Mouse (Mus musculus) limb, embryonic 15.5 days (tissue): ENCODE data around the gene Zfp429. TPM values are rescaled to one million over a fixed set of nuclear protein-coding genes. Genes with fewer than 3 reads are reported as not detected.
A peak's percentile ranks its signal among the peaks of the same experiment; 100 is the strongest.
"Not testable (repeated sequence)": the region's sequence is repeated elsewhere in the genome, so short reads cannot be mapped to it uniquely, and the experiment has no call there.

Experiments
- ATAC-seq: fragments of 200-750 bp; cut with Nextera tagmentation; 2 replicates; pipeline ENCODE4 v1.8.0; 2017; ENCODE audit warnings: low read depth, moderate TSS enrichment; ENCODE audit not compliant: insufficient number of reproducible peaks, low FRiP score, low TSS enrichment
- H3K27ac ChIP-seq: fragments of 300-500 bp; sonication (generic); 2 replicates; pipeline ENCODE4 v1.5.1; 2015; ENCODE audit warnings: moderate library complexity, mild to moderate bottlenecking, inconsistent platforms
- H3K27me3 ChIP-seq: fragments of 300-500 bp; sonication (generic); 2 replicates; pipeline ENCODE4 v1.6.1; 2015; ENCODE audit warnings: inconsistent platforms
- H3K36me3 ChIP-seq: fragments of 300-500 bp; sonication (generic); 2 replicates; pipeline ENCODE4 v1.6.1; 2015; ENCODE audit warnings: inconsistent platforms
- H3K4me1 ChIP-seq: fragments of 300-500 bp; sonication (generic); 2 replicates; pipeline ENCODE4 v1.6.1; 2015; ENCODE audit warnings: inconsistent platforms
- H3K4me2 ChIP-seq: fragments of 300-500 bp; sonication (generic); 2 replicates; pipeline ENCODE4 v1.6.1; 2015; ENCODE audit warnings: mild to moderate bottlenecking, inconsistent platforms
- H3K4me3 ChIP-seq: fragments of 300-500 bp; sonication (generic); 2 replicates; pipeline ENCODE4 v1.5.1; 2015; ENCODE audit warnings: mild to moderate bottlenecking, inconsistent platforms
- H3K9ac ChIP-seq: fragments of 300-500 bp; sonication (generic); 2 replicates; pipeline ENCODE4 v1.6.1; 2015; ENCODE audit warnings: inconsistent platforms
- H3K9me3 ChIP-seq: fragments of 300-500 bp; sonication (generic); 2 replicates; pipeline ENCODE4 v1.6.1; 2016; ENCODE audit warnings: inconsistent platforms
- WGBS: fragments of 180-500 bp; shearing (Covaris S2); methylation state at CpG from one replicate; pipeline ENCODE4 v1.1.7; 2015; 5-methylcytosine and 5-hydroxymethylcytosine counted together
- polyA plus RNA-seq: library from polyadenylated mRNA; unstranded; fragments of >200 nt; fragmentation: Nextera tagmentation; extraction: Ambion mirVana; gene quantifications from 2 replicates; pipeline ENCODE4 v1.2.1, GENCODE M21; 2015

Zfp429 gene
- polyA plus RNA-seq, 1 experiment from 2014 or later: 7.6 TPM

DNA sequence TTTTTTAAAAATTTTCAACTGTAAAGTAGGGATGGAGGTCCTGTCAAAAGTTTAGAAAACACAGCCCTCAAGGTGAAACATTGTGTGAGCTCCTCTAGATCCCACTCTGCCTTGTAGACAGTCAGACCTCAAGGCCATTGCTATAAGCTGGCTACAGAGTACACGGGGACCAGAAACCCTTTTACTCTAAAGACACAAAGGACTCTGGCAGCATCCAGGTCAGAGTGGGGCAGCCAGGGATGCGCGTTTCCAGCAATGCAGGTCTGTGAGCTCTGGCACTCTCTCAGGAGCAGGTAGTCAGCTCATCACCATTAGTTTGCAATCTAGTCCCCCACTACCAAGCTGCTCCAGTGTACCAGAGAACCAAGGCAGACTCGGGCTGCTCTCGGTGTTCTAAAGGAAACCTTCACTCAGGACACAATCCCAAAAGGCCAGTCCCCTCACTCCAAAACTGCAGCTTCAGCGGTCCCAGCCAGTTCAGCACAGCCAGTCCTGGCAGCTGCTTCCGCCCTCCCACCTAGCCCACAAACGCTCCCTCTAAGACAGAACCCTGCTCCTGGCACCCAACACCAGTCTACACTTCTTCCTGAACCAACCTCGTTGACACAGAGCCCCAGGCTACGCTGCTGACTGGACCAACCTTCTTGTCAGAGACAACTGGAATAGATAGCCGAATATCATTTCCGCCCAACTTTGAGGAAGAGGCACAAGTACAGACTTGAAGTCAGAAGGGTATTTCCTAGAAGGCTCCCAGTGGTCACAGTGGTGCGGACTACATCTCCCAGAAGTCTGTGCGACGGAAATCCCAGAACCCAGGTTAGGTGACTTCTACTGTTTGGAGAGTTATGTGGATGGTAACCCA lies 24.3 kb downstream of the Zfp429 start, which contains the start of the genes Gm28041 and Zfp456:
Gene Gm28041, minus strand, starts transcription at position 684 of the 862 bp plus-strand sequence.
Gene Zfp456, minus strand, starts transcription at position 761 of the 862 bp plus-strand sequence.
- not testable (repeated sequence) for H3K27ac ChIP-seq, H3K27me3 ChIP-seq, H3K36me3 ChIP-seq, H3K9ac ChIP-seq, H3K9me3 ChIP-seq, H3K4me1 ChIP-seq
- 20% methylated on average over 15 of the region's 15 CpGs for WGBS
- H3K4me2 ChIP-seq: peak within 1 kb of the TSS; percentile 47
- ATAC-seq: peak; percentile 87
- peak within 1 kb of the TSS; percentile 48 for H3K4me3 ChIP-seq

DNA sequence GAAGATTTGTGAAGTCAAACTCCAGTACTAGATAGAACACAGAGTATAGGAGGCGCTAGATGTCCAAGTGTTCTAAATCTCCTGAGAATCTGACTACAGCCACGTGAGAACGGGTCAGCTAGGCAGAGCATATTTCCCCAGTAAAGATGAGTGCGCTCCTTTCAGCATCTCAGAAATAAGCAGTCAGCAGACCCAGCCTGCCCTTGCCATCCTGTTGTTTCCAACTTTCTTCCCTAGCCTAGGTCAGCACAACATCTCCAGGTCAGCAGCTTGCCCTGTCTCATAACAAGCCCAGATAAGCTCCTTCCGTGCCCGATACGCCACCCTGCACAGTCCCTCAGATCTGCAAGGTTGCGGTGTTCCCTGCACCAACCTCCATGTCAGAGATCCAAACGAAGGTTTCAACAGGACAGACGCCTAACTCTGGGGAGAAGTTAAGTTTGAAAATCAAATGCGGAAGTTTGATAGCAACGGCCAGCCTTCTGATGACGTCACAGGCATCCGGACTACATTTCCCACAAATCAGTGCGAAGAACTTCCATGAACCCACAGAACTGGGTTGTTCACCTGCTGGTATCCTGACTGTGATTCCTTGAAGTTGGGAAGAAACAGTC lies 39.4 kb downstream of the Zfp429 start, which contains the start of the genes Gm28044 and Zfp953:
Gene Gm28044, minus strand, starts transcription at position 406 of the 614 bp plus-strand sequence.
Gene Zfp953, minus strand, starts transcription at position 475 of the 614 bp plus-strand sequence.
- Histone ChIP-seq H3K4me3 (peak within 1 kb of the TSS; percentile 68), H3K9ac (peak within 1 kb of the TSS; percentile 55), H3K27ac (peak within 1 kb of the TSS; percentile 76), H3K27me3 (no peaks in the 10 kb centered on the region), H3K9me3 (no peaks in the 10 kb centered on the region), H3K36me3 (no peaks in the 10 kb centered on the region), H3K4me1 (0 out of 2 replicates have a peak, but pooled peaks cover 4% of the 10 kb centered on the region), H3K4me2 (peak within 1 kb of the TSS; percentile 74)
- WGBS: under 1% methylated on average over 15 of the region's 15 CpGs
- peak; percentile 72 for ATAC-seq

DNA sequence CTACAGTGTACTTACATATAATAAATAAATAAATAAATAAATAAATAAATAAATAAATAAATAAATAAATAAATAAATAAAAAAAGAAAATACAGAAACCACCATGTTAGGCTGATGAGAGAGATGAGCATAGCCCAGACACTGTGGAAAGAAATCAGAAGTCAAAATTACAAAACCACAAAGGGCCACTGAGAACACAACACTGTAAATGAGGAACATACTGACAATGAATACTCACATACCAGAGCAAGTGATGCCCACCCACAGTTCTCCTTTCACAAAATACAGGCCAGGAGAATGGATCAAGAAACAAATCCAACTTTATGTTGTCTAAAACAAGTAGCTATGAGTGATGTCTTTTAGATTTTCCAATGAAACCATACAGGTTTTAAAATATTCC lies 47.8 kb downstream of the Zfp429 start:
- Histone ChIP-seq H3K27me3 (no peaks in the 10 kb centered on the region), H3K27ac (no peak overlapping the region), H3K4me2 (no peak overlapping the region), H3K9me3 (no peaks in the 10 kb centered on the region), H3K4me3 (no peak overlapping the region), H3K4me1 (no peaks in the 10 kb centered on the region), H3K36me3 (no peaks in the 10 kb centered on the region), H3K9ac (no peak overlapping the region)
- ATAC-seq: no peak

DNA sequence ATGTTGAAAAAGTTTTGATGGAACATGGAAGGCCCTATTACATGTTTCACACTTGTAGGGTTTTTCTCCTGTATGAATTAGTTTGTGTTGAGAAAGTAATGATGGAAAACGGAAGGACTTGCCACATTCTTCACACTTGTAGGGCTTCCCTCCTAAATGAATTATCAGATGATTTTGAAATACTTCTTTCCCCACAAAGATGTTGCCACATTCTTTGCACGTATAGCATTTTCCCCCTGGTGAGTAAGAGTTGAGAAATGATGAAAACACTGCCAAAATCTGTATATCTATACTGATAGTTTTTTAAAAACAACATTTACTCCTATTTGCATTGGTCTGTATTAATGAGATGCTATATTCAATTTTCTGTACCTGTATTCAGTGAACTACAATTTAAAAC lies 56.2 kb downstream of the Zfp429 start:
- ATAC-seq: no peak
- Histone ChIP-seq H3K4me1 (no peaks in the 10 kb centered on the region), H3K9ac (no peak overlapping the region), H3K27me3 (no peaks in the 10 kb centered on the region), H3K4me3 (no peak overlapping the region), H3K4me2 (no peak overlapping the region), H3K27ac (no peak overlapping the region), H3K36me3 (peaks cover 16% of the 10 kb centered on the region), H3K9me3 (no peaks in the 10 kb centered on the region)
- WGBS: 85% methylated on average over 2 of the region's 2 CpGs

Other genes with a start within 250 kb of the Zfp429 start
- gene Rsl1, start 226.6 kb downstream of the Zfp429 start, polyA plus RNA-seq: 6.8 and 8.7 TPM in 2 replicates
- 2.4 and 2.9 TPM in 2 replicates for gene Zfp455, start 205.3 kb downstream of the Zfp429 start, polyA plus RNA-seq
- gene Zfp458, start 121.4 kb downstream of the Zfp429 start, polyA plus RNA-seq: 2.0 and 2.1 TPM in 2 replicates
- gene Zfp457, start 93.3 kb downstream of the Zfp429 start, polyA plus RNA-seq: 0.42 and 0.50 TPM in 2 replicates
- gene Zfp595, start 67.2 kb downstream of the Zfp429 start, polyA plus RNA-seq: 2.7 and 3.2 TPM in 2 replicates
- 0.60 and 0.97 TPM in 2 replicates for gene Gm28044, start 39.3 kb downstream of the Zfp429 start, polyA plus RNA-seq
- 0.84 and 0.90 TPM in 2 replicates for gene Zfp953, start 39.2 kb downstream of the Zfp429 start, polyA plus RNA-seq
- 0.50 TPM in 1 of 2 replicates, not detected in the other for gene Gm28041, start 24.1 kb downstream of the Zfp429 start, polyA plus RNA-seq
- 1.2 and 1.4 TPM in 2 replicates for gene Zfp456, start 24.0 kb downstream of the Zfp429 start, polyA plus RNA-seq
- gene Zfp459, start 21.6 kb upstream of the Zfp429 start, polyA plus RNA-seq: 1.3 and 1.5 TPM in 2 replicates
- 10.6 and 11.6 TPM in 2 replicates for gene Zfp874a, start 51.8 kb upstream of the Zfp429 start, polyA plus RNA-seq
- 2.9 and 4.7 TPM in 2 replicates for gene Zfp874b, start 84.4 kb upstream of the Zfp429 start, polyA plus RNA-seq
- gene Zfp58, start 100.7 kb upstream of the Zfp429 start, polyA plus RNA-seq: 16.2 and 17.0 TPM in 2 replicates
- 0.25 TPM in 1 of 2 replicates, not detected in the other for gene Gm26965, start 126.3 kb upstream of the Zfp429 start, polyA plus RNA-seq
- 23.6 and 27.2 TPM in 2 replicates for gene Zfp87, start 126.4 kb upstream of the Zfp429 start, polyA plus RNA-seq
- gene Zfp748, start 154.0 kb upstream of the Zfp429 start, polyA plus RNA-seq: 11.0 and 12.6 TPM in 2 replicates
- 3.8 and 4.6 TPM in 2 replicates for gene Zfp729b, start 209.9 kb upstream of the Zfp429 start, polyA plus RNA-seq
- gene Gm49345, start 237.9 kb upstream of the Zfp429 start, polyA plus RNA-seq: 0.56 TPM in 1 of 2 replicates, not detected in the other
- gene Zfp729a, start 238.0 kb upstream of the Zfp429 start, polyA plus RNA-seq: 2.1 and 3.2 TPM in 2 replicates